Mouse (Mus musculus): ENCODE results near the gene Vcam1. TPM values are rescaled to one million over a fixed set of nuclear protein-coding genes. Genes with fewer than 3 reads are reported as not detected.

The Vcam1 gene
- total RNA-seq (2023) = 7.5 TPM

GRCm38 (mm10) chr3:116129259-116129738 lies at the start of gene Vcam1:
Gene Vcam1 (minus strand): TSS chr3:116129688.

Other genes starting within 250 kb of the Vcam1 start
- 90.9 TPM for gene Dph5, start 241.9 kb downstream of the Vcam1 start, total RNA-seq (2023)
- 40.8 TPM for gene Slc30a7, start 122.3 kb downstream of the Vcam1 start, total RNA-seq (2023)
- gene Extl2, start 122.2 kb downstream of the Vcam1 start, total RNA-seq (2023) = 2.3 TPM
- gene Gpr88, start 123.8 kb upstream of the Vcam1 start, total RNA-seq (2023) = not detected